Mouse (Mus musculus) midbrain, embryonic 15.5 days (tissue): ENCODE results near the gene Hadhb. TPM values are rescaled to one million over a fixed set of nuclear protein-coding genes. Genes with fewer than 3 reads are reported as not detected.
"Not testable (repeated sequence)": the region's sequence is repeated elsewhere in the genome, so short reads cannot be mapped to it uniquely, and the experiment has no call there.

Experiments used
- ATAC-seq: fragments of 200-750 bp; cut with Nextera tagmentation; replicated peaks from 2 replicates; pipeline ENCODE4 v1.8.0; 2017; ENCODE audit warnings: moderate TSS enrichment
- H3K27ac ChIP-seq: fragments of 300-500 bp; sonication (generic); 2 replicates; pipeline ENCODE4 v1.5.1; 2015; ENCODE audit warnings: mild to moderate bottlenecking, inconsistent platforms
- H3K27me3 ChIP-seq: fragments of 300-500 bp; sonication (generic); replicated peaks from 2 replicates; pipeline ENCODE4 v1.6.1; 2015; ENCODE audit warnings: inconsistent platforms
- H3K36me3 ChIP-seq: fragments of 300-500 bp; sonication (generic); replicated peaks from 2 replicates; pipeline ENCODE4 v1.6.1; 2015; ENCODE audit warnings: inconsistent platforms
- H3K4me1 ChIP-seq: fragments of 300-500 bp; sonication (generic); 2 replicates; pipeline ENCODE4 v1.6.1; 2015; ENCODE audit warnings: inconsistent platforms
- H3K4me2 ChIP-seq: fragments of 300-500 bp; sonication (generic); 2 replicates; pipeline ENCODE4 v1.6.1; 2015; ENCODE audit warnings: inconsistent platforms, mild to moderate bottlenecking, moderate library complexity
- H3K4me3 ChIP-seq: fragments of 300-500 bp; sonication (generic); 2 replicates; pipeline ENCODE4 v1.5.1; 2015; ENCODE audit warnings: mild to moderate bottlenecking, inconsistent platforms
- H3K9ac ChIP-seq: fragments of 300-500 bp; sonication (generic); 2 replicates; pipeline ENCODE4 v1.6.1; 2015; ENCODE audit warnings: mild to moderate bottlenecking, inconsistent platforms
- H3K9me3 ChIP-seq: fragments of 300-500 bp; sonication (generic); 2 replicates; pipeline ENCODE4 v1.6.1; 2016; ENCODE audit warnings: inconsistent platforms
- WGBS: fragments of 180-500 bp; shearing (Covaris S2); methylation state at CpG from one replicate; pipeline ENCODE4 v1.1.7; 2015; ENCODE audit warnings: mixed read lengths; 5-methylcytosine and 5-hydroxymethylcytosine counted together
- polyA plus RNA-seq: library from polyadenylated mRNA; unstranded; fragments of >200 nt; fragmentation: Nextera tagmentation; extraction: Ambion mirVana; gene quantifications from 2 replicates; pipeline ENCODE4 v1.2.1, GENCODE M21; 2015

Gene Hadhb
- polyA plus RNA-seq, 1 experiment from 2014 or later, result 49.6 TPM

DNA sequence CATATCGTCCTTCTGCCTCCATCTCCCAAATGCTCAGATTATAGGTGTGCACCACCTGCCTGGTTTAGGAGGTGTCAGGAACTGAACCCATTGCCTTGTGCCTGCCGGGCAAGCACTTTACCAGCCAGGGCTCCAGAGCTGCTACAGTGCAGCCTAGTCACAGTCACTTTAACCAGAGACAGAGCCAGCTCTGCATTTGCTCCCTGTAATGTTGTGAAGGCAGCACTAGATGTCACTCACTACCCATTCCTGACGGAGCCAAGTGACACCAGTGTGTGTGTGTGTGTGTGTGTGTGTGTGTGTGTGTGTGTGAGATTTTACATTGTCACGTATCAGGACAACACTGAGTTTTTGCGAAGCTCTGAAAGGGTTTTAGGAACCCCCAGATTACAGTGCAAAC is 46.5 kb downstream of the Hadhb start:
- Histone ChIP-seq H3K27ac (no peak overlapping the region), H3K4me3 (no peak overlapping the region), H3K9me3 (no peaks in the 10 kb centered on the region), H3K36me3 (no peaks in the 10 kb centered on the region), H3K27me3 (no peaks in the 10 kb centered on the region), H3K9ac (no peak overlapping the region), H3K4me1 (no peaks in the 10 kb centered on the region), H3K4me2 (no peak overlapping the region)
- WGBS, result 46% methylated on average over 5 of the region's 5 CpGs
- ATAC-seq, result peak; percentile 87

DNA sequence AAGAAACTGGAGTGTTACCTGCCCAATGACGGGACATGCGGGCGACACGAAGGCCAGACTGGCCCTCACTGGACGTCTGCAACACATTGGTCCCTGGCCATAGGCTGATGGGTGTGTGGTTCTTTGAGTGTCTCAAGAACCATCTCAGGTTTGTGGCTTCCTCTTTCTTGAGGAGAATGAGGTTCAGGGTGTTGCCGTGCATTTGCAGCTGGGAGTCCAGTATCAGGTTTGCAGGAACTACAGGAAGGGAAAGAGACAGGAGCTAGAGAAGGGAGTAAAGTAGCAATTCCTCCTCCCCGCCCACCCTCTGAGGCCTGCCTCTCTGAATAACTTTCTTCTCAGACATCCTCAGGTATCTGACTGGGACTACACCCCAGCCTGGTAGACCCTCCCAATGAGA is 47.2 kb downstream of the Hadhb start:
- Histone ChIP-seq H3K9me3 (no peaks in the 10 kb centered on the region), H3K9ac (no peak overlapping the region), H3K4me1 (no peaks in the 10 kb centered on the region), H3K27ac (no peak overlapping the region), H3K36me3 (no peaks in the 10 kb centered on the region), H3K4me3 (no peak overlapping the region), H3K4me2 (no peak overlapping the region), H3K27me3 (no peaks in the 10 kb centered on the region)
- 90% methylated on average over 7 of the region's 7 CpGs for WGBS
- no peak for ATAC-seq

DNA sequence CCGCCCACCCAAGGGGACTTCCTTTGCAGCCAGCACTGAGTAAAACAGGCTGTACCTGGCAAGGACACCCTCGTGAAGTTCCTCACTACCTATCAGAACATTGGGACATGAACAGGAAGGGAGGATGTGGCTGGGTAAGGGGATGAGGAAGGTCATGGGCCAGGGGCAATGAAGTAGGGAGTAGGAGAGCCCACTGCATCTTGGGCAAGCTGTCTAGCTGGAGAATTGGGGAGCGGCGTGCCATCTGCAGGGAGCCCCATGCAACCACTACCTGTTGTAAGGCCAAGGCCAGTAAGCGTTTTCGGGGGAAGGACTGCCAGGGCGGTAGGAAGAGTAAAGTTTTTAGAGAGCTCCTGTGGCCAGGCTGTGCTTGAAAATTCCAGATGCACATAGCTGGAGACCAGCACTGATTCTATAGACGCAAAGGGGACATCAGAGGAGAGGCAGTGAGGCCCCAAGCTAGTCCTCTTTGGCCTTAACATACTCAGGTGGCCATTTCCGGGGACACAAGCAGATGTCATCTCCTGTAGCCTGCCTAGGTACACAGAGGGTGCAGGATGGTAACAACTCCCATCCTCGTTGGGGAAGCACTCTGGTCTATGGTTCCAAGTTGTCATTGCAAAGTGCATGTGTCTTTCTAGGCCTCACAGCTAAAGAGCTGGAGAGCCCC is 48.3 kb downstream of the Hadhb start:
- Histone ChIP-seq H3K4me3 (no peak overlapping the region), H3K9ac (no peak overlapping the region), H3K4me2 (no peak overlapping the region), H3K27me3 (no peaks in the 10 kb centered on the region), H3K4me1 (no peaks in the 10 kb centered on the region), H3K9me3 (no peaks in the 10 kb centered on the region), H3K36me3 (no peaks in the 10 kb centered on the region), H3K27ac (no peak overlapping the region)
- no peak for ATAC-seq
- WGBS, result 79% methylated on average over 10 of the region's 10 CpGs

DNA sequence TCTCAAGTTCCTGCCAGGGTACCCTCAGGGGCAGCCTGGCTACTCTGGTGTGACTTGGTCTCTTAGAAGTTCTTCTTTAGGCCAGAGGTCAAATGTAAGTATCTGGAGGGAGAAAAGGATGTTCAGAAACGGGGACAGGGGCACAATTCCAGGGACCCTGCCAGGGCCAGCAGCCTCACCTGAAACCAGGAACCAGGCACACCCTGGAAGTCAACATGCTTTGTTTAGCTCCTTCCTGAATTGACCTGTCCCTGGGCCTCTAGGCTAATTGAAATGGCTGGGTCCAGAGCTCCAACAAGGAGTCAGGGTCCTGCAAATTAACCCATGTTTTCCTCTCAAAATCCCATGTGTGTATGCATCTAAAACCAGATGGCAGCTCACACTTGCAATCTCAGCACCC is 49.4 kb downstream of the Hadhb start:
- whole genome bisulfite sequencing, result 68% methylated on average over 1 of the region's 1 CpGs
- H3K9ac ChIP-seq, result no peak overlapping the region
- H3K27ac ChIP-seq, result no peak overlapping the region
- H3K4me1 ChIP-seq, result no peaks in the 10 kb centered on the region
- no peak overlapping the region for H3K4me2 ChIP-seq
- H3K4me3 ChIP-seq, result no peak overlapping the region
- no peaks in the 10 kb centered on the region for H3K9me3 ChIP-seq
- H3K36me3 ChIP-seq, result no peaks in the 10 kb centered on the region
- ATAC-seq, result no peak
- no peaks in the 10 kb centered on the region for H3K27me3 ChIP-seq

DNA sequence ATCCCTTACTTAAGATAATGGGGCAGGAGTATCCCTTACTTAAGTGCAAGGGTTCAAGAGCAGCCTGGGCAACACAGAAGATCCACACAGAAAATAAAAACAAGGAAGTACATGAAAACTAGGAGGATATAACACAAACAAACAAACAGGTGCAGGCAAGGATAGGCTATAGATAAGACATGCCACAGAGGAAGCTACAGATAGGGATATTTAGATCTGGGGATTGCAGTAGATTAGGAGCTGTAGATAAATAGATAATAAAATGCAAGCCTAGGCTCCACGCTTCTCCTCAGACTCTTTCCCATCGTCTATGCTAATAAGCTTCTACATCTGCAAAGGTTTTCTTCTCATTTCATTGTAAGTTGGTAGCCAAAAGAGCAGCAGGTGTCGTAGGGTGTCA is 50.0 kb downstream of the Hadhb start:
- Histone ChIP-seq H3K4me3 (no peak overlapping the region), H3K27ac (no peak overlapping the region), H3K36me3 (no peaks in the 10 kb centered on the region), H3K27me3 (no peaks in the 10 kb centered on the region), H3K4me1 (no peaks in the 10 kb centered on the region), H3K9me3 (no peaks in the 10 kb centered on the region), H3K4me2 (no peak overlapping the region), H3K9ac (no peak overlapping the region)
- WGBS, result 73% methylated on average over 3 of the region's 3 CpGs
- no peak for ATAC-seq

DNA sequence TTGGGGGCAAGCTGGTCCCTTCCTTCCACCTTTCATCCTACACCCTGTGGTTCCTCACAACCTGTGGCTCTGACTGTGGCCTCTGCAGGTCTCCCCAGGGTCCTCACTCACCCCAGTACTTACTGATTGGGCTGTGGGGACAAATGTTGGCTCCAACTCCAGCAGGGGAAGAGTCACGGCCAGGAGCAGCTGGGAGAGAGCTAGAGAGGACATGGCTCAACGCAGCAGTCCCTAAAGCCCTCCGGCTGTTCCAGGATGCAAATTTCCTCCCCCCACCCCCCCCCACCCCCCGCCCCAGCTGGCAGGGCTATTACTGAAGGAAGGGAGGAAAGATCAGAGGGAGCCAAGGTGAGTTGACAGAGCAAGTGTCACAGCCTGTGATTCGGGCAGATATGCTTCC is 50.4 kb downstream of the Hadhb start, which contains the start of gene Adgrf3:
Adgrf3 (minus strand) TSS at position 230 of the 400 bp plus-strand sequence.
- WGBS, result 44% methylated on average over 5 of the region's 5 CpGs
- H3K9me3 ChIP-seq, result no peaks in the 10 kb centered on the region

DNA sequence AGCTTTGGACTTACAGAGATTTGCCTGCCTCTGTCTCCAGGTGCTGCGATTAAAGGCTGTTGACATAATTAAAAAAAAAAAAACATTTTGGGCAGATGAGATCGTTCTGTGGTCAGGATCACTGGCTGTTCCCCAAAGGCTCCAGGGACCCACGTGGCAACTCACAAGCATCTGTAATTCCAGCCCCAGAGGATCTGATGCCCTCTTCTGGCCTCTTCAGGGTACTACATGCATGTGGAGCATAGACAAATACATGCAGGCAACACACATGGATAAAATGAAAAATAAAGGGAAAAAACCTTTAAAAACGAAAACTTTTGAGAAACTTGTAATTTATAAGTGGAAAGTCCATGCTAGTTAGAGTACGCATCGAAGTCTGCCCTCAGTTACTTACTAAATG is 52.2 kb downstream of the Hadhb start:
- no peaks in the 10 kb centered on the region for H3K27me3 ChIP-seq
- WGBS, result 69% methylated on average over 6 of the region's 6 CpGs
- H3K4me1 ChIP-seq, result no peaks in the 10 kb centered on the region
- H3K9me3 ChIP-seq, result no peaks in the 10 kb centered on the region
- H3K36me3 ChIP-seq, result no peaks in the 10 kb centered on the region
- no peak for ATAC-seq
- H3K27ac ChIP-seq, result no peak overlapping the region
- no peak overlapping the region for H3K4me2 ChIP-seq
- H3K4me3 ChIP-seq, result no peak overlapping the region
- H3K9ac ChIP-seq, result no peak overlapping the region

More for the DNA sequence above, 50.4 kb downstream of the Hadhb start, which contains the start of gene Adgrf3:
- Histone ChIP-seq H3K4me2 (no peak within 1 kb of the TSS), H3K27ac (no peak within 1 kb of the TSS), H3K27me3 (no peaks in the 10 kb centered on the region), H3K9ac (no peak within 1 kb of the TSS), H3K4me1 (no peaks in the 10 kb centered on the region), H3K36me3 (no peaks in the 10 kb centered on the region), H3K4me3 (no peak within 1 kb of the TSS)
- ATAC-seq, result no peak

DNA sequence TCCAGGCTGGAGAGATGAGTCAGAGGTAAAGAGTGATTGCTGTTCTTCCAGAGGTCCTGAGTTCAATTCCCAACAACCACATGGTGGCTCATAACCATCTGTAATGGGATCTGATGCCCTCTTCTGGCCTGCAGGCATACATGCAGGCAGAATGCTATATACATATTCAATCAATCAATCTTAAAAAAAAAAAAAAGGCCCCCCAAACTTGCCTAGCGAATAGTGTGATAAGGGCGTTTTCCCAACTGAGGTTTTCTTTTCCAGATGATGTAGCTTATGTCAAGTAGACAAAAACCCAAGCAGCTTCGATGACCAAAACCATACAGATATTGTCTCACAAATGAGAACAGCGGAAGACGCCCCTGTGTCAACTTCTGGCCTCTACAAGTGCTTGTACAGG is 55.7 kb downstream of the Hadhb start:
- WGBS, result 93% methylated on average over 5 of the region's 5 CpGs
- H3K9ac ChIP-seq, H3K27ac ChIP-seq, H3K27me3 ChIP-seq, ATAC-seq, H3K4me1 ChIP-seq, H3K4me3 ChIP-seq, H3K9me3 ChIP-seq, H3K36me3 ChIP-seq, H3K4me2 ChIP-seq: not testable (repeated sequence)

DNA sequence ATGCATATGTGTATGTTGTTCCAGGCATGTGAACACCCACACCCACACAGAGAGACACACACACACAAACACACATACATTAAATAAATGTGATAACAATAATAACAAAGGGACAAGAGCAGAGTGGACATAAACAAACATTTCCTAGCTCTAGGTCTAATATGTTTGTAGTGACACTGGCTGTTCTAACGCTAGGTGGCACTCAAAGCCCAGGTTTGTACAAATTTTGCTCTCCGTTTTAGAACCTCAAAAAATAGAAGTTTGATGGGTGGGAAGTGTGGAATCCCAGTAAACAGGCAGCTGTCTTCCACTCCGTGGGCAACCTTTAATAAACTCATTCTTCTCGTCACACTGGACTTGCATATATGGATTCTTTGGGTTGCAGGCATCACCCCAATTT is 59.8 kb downstream of the Hadhb start:
- Histone ChIP-seq H3K36me3 (no peaks in the 10 kb centered on the region), H3K4me1 (no peaks in the 10 kb centered on the region), H3K4me3 (no peak overlapping the region), H3K27ac (no peak overlapping the region), H3K27me3 (no peaks in the 10 kb centered on the region), H3K4me2 (no peak overlapping the region), H3K9ac (no peak overlapping the region), H3K9me3 (no peaks in the 10 kb centered on the region)
- no peak for ATAC-seq
- WGBS, result 11% methylated on average over 4 of the region's 4 CpGs

DNA sequence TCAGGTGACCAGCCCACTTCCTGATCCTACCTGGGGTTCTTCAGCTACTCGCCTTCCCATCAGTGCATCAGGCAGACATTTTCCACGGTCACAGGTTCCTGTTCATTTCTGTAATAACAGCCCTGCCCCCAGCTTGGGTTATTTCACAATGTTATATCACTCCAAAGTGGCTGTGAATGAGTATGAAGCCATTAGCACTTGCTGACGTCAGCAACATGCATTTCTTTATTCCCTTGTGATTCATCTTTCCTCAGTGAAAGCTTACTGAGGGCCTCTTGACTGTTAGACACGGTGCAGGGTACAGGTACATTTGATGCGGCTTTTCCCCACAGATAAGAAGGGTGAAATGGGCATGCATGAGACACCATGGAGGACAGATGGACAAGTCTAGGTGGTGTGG is 60.9 kb downstream of the Hadhb start:
- WGBS, result 82% methylated on average over 5 of the region's 5 CpGs
- no peak overlapping the region for H3K4me2 ChIP-seq
- H3K27me3 ChIP-seq, result no peaks in the 10 kb centered on the region
- no peaks in the 10 kb centered on the region for H3K9me3 ChIP-seq
- no peaks in the 10 kb centered on the region for H3K36me3 ChIP-seq
- no peak for ATAC-seq
- H3K27ac ChIP-seq, result no peak overlapping the region
- no peak overlapping the region for H3K4me3 ChIP-seq
- no peaks in the 10 kb centered on the region for H3K4me1 ChIP-seq
- no peak overlapping the region for H3K9ac ChIP-seq

DNA sequence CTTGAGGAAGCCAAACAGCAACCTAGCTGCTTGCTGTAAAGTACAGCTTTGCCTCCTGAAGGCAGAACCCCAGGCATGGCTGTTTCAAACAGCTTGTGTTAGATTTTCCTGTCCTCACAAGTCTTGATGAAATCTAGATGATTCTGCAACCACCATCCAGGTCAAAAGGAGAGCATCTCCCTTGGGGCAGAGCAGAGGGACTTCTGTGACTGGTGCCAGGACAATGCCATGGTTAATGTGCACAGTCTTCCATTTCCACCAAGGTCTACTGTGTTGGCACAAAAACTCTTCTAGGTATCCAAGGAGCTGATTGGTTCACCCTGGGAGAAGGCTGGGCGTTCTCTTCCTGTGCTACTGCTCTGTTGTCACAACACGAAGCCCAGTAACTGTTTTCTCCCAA is 64.7 kb downstream of the Hadhb start:
- no peak for ATAC-seq
- Histone ChIP-seq H3K4me3 (no peak overlapping the region), H3K36me3 (0 out of 2 replicates have a peak, but pooled peaks cover 3% of the 10 kb centered on the region)

DNA sequence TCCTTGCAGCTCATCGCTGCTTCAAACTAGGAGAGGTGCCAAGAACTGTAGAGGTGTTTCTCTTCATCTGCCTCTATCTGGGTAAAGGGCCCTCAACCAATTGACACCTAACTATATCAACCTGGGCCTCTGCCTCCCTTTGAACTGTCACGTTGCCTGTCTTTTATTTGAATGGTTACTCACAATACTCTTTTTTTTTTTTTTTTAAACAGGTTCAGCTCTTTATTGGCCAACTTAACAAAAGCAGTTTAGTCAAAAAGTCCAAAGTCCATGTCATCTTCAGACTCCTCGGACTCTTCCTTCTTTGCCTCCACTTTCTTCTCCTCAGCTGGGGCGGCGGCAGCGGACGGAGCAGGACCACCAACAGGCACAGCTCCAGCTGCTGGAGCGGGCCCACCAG is 65.6 kb downstream of the Hadhb start:
- H3K36me3 ChIP-seq, result 0 out of 2 replicates have a peak, but pooled peaks cover 3% of the 10 kb centered on the region
- H3K27ac ChIP-seq, result no peak overlapping the region
- ATAC-seq, result no peak
- H3K4me2 ChIP-seq, result no peak overlapping the region
- no peaks in the 10 kb centered on the region for H3K27me3 ChIP-seq
- no peak overlapping the region for H3K4me3 ChIP-seq
- H3K9me3 ChIP-seq, result no peaks in the 10 kb centered on the region
- no peaks in the 10 kb centered on the region for H3K4me1 ChIP-seq
- 89% methylated on average over 8 of the region's 8 CpGs for WGBS
- H3K9ac ChIP-seq, result no peak overlapping the region

More for the DNA sequence above, 64.7 kb downstream of the Hadhb start:
- Histone ChIP-seq H3K27ac (no peak overlapping the region), H3K4me1 (no peaks in the 10 kb centered on the region), H3K9ac (no peak overlapping the region), H3K27me3 (no peaks in the 10 kb centered on the region), H3K9me3 (no peaks in the 10 kb centered on the region), H3K4me2 (no peak overlapping the region)
- WGBS, result 93% methylated on average over 2 of the region's 2 CpGs

DNA sequence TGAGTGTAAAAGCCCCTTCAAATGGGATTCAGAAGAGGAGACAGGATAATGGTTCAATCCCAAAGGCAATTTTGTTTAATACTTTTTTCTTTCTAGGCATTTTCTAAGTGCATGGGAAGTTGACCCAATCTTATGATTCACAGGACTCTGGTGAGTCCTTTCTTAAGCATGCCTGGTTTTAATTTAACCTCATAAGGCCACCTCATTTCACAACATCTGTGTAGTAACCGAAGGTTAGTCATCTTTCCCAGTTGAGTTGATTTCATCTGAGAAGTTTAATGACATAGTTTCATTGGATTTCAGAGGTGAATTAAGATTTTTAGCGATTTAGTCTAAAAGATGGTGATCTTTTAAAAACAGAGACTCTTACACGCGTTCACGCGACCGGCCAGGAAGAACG is 67.6 kb downstream of the Hadhb start:
- ATAC-seq, result no peak
- 0 out of 2 replicates have a peak, but pooled peaks cover 3% of the 10 kb centered on the region for H3K36me3 ChIP-seq
- no peak overlapping the region for H3K9ac ChIP-seq
- H3K4me2 ChIP-seq, result no peak overlapping the region
- no peaks in the 10 kb centered on the region for H3K27me3 ChIP-seq
- H3K27ac ChIP-seq, result no peak overlapping the region
- 98% methylated on average over 8 of the region's 8 CpGs for WGBS
- H3K9me3 ChIP-seq, result no peaks in the 10 kb centered on the region
- no peaks in the 10 kb centered on the region for H3K4me1 ChIP-seq
- no peak overlapping the region for H3K4me3 ChIP-seq
